Mouse (Mus musculus) MEL-GATA-1-ER (cell line): ENCODE measurements around the gene Tbc1d19.

Source experiments
- DNase-seq: peaks from one replicate; pipeline ENCODE4 v3.0.0-alpha.2; 2012; ENCODE audit warnings: low read depth; ENCODE audit errors: extremely low read depth

Tbc1d19 gene

DNA sequence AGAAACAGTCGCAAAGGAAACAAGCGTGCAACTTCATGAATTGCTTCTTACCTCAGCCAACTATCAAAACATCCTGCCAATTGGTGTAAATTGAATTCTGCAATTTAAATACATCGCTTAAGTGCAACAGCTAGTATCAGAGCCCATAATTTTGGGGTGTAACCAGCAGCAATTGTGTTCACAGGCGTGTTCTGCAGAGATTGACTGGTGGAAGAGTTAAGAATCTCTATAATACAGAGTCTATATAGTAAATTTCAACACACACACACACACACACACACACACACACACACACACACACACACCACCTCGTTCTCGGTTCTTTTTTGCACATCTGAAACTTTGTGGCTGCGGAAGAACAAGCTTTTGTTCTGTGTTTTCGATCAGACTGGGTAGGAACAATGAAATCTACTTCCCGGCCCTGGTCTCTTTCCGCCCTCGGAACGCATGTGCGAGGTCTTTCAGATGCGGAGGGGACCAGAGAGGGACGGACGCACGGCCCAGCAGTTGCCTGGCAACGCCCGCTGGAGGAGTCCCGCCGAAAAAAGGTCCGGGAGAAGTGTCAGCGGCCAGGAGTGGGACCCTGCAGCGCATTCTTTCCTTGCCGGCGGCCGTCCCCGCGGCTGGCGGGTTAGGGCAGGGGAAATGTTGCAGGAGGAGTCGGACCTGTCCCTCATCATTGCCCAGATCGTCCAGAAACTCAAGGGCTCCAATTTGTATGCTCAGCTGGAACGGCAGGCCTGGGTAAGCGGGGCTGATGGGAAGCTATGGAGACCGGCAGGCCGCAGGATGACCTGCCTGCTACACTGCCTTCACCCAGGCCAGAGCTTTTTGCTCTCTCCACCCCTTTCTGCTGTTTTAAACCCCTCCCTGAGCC is at the start of gene Tbc1d19:
TSS of gene Tbc1d19 (plus strand) at position 492 of the 877 bp plus-strand sequence.
- DNase-seq: no peak

DNA sequence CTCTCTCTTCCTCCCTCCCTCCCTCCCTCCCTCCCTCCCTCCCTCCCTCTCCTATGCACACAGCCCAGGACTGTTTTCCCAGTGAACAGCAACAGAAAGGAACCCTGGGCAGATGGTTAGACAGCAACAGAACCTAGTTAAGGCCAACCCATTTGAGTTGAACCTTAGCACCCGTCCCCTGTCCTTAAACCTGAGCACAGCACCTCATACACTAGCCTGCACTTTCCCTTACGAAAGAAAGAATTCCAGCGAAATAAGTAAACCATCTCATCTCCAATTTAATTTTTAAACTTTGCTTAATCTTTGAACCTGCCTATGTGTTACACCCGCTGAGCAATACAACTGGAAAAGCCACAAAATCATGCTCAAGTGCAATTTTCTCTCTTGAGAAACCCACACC is 49.5 kb upstream of the Tbc1d19 start:
- no peak for DNase-seq

DNA sequence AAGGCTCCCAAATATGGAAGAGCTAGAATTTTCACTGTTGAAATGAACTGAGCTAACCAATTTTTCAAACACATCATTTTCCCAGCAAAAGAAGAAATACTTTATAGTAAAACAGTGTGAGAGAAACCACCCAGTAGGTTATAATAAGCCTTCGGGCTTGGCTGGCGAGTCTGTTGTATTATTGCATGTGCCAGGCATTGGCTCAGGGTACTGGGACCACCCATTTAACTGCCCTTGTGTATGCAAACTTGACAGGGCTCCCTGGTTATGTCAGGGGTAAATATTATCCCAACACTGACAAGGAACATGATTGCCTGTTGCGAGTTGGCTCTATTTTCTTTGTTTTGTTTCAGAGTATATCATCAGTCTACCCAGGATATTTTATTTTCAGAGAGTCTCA is 48.5 kb upstream of the Tbc1d19 start:
- DNase-seq: no peak

DNA sequence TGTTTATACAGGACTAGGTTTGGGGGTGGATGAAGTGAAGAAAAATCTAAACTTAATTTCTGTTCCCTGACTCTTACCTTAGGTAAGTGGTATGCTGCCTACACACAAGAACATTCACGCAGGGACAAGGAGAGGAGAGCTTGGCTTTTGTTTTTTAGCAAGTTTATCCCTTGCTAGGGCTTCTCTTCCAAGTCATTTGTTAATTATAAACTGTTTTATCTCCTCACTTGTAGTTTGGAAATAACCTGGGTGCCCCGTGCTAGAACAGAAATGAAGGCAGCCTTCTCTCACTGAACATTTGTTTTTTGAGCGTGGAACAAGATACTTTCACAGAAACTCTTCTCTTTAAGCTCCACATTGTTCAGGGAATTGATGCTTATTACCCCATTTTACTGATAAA is 48.1 kb upstream of the Tbc1d19 start:
- no peak for DNase-seq

DNA sequence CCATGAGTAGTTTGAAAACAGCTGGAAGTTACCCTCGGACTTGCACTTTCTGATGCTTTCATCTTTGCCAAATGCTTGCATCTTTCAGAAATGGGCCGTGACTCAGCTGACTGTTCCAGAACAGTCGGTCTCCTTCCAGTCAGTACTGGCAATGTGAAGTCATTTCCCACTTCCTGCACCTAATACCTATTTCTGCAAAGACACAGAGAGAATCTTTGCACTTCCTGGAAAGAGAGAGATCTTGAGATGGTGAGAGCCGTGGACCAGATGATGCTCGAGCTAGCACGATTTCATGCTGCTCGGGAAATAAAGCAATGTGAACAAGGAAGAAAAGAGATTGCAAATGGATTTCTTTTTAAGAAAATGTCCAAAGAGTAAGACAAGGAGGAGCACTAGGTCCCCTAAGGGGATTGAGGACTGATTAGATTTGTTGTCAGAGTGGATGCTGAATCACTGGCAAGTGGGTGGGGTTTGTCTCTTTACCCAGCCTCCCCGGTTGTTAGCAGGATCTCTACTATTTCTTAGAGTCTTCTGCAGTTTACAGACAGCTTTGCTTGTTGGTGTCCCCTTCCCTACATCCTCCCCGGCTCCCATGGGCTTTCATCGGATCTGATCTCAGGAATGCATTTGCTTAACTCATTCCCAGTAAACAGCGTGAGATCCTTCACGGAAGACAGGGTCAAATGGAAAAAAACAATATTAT is 24.4 kb upstream of the Tbc1d19 start:
- no peak for DNase-seq

DNA sequence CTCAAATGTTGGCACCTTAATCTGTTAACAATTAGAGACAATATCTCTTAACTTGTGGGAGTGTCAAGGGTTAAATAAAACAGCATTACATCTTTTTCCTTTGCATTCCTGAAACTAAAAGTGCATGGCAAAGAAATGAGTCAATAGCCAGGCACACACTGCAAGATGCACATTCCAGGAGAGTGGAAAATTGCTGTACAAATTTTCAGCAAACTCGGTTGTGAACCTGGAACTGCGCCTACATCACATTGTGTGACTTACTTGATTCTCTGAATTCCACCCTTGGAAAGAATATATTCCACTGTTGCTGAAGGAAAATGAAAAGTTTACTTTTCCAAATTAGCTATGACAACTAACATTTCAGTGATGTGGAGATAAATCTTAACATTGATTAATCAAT is 8.0 kb upstream of the Tbc1d19 start:
- no peak for DNase-seq

DNA sequence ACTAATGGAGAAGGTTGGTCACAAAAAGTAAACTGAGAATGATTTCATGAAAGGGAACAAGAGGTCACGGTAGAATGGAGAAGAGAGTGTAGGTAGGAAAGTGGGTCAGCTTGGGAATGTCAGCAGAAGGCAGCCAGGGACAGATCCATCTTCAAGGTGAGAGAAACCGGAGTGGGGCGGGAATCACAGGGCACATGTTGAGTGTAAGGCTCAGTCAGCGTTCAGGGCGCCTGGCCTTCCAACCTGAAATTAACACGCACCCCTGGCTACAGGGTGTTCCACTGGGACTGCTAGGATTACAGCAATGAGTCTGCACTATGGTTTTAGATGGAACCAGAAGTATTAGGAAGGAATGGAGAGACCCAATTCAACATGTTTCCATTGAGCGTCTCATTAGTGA is 10.3 kb downstream of the Tbc1d19 start:
- DNase-seq: no peak

DNA sequence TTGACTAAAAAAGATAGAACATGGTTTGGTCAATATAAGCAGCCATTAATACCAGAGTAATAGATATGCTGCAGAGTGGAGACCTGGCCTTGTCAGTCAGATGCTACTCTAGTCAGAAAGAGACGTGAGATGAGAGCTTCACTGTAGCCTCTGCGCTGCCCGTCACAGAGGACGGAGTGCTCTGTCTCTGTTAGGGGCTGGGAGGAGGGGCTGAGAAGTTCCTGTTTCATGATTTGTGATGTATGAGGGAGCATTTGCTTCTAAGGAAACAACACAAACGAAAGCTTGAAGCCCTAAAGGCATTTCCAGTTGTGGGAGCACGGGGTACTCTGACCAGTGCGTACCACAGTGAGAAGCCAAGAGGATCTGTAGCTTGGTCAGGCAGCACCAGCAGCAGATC is 16.5 kb downstream of the Tbc1d19 start:
- no peak for DNase-seq

DNA sequence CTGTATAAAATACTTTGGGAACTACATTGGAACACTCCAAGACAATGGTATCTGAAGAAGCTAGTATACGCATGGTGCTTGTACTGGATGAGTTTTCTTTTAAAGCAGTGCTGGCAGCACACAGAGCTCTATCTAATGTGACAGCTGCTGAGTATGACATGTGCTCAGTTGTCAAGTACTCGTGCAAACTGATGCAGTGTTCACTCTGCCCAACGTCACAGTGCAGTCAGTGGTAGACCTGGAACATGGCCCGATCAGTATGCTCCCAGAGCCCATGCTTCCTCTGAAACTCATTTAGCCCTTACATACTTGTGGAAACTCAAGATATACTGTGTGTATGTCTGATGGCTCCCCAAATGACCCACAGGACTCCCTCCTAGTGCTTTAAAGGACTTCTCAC is 25.1 kb downstream of the Tbc1d19 start:
- DNase-seq: no peak

DNA sequence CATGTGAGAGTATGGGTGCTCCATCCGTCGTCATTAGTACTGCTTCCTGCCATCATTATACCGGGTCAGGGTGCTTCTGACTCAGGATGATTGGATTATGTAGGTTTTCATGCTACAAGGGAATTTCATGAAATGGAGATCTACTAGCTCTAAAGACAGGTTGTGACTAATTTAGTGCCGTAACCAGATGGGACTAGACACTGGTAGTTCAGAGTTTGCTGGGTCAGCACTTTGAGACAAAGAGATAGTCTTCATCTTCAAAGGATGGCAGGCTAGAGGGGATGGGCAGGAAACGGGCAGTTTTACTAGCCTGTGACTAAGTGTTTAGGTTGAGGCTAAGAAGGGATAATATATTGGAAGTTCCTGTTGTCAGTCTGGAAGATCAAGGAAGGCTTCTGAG is 31.9 kb downstream of the Tbc1d19 start:
- no peak for DNase-seq

DNA sequence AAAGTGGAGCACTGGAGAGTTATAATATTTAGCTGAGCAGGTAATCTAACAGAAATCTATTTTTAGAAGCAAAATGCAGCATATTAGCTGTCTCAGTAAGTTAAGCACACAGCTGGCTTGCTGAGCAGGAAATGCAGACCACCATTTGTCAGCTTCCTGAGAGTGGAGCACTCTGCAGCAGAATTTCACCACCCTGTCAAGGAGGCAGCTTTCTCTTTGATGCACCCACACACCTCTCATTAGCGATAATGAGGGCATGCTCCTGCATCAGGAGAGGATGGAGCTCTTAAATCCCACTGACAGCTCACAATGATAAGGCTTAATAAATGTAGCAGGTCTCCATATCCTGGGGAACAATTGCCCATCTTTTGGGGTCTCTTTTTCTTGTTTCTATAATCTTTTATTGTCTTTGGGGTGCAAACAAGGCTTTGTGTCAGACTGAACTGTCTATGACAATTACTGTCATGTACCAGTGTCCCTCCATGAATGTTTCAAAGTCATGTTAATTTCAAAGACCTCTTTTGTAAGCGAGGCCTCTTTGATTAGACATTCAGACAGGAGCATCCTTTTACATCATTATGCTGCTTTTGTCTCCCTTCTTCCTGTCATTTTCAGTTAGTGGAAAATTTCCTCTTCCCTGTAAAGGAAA is 39.0 kb downstream of the Tbc1d19 start:
- DNase-seq: no peak

DNA sequence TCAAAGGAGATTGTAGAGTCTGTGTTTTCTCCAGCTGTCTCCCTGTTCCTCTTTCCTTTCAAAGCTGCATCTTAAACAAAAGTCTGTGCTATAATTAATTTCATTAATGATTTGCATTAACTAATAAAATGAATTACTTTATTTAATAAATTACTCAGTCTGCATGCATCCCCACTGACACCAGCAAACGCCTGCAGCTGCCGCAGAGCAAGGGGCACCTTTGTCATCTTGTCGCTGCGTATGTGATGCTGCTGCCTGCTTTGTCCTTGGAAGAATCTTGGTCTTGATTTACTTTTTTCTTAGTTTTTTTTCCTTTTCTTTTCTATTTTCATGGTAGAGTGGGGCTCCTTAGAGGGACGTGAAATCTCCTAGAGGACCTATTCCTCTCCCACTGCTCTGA is 43.2 kb downstream of the Tbc1d19 start:
- DNase-seq: no peak

DNA sequence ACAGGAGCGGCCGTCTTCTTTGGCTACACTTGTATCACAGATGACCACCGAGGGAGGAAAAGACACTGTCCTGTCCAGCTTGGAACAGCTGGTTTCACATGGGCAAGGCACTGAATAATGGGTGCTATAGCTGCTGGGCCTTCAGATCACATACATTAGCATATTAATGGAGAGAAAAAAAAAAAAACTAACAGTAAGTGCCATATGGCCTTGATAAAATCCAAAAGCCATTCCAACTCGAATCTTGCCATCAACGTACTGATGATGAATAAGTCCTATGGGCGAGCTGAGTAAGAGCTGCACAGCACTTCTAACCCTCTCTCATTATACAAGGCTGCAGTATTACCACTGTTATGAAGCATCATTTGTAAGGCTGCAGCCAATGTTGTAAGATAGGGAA is 45.2 kb downstream of the Tbc1d19 start:
- no peak for DNase-seq

DNA sequence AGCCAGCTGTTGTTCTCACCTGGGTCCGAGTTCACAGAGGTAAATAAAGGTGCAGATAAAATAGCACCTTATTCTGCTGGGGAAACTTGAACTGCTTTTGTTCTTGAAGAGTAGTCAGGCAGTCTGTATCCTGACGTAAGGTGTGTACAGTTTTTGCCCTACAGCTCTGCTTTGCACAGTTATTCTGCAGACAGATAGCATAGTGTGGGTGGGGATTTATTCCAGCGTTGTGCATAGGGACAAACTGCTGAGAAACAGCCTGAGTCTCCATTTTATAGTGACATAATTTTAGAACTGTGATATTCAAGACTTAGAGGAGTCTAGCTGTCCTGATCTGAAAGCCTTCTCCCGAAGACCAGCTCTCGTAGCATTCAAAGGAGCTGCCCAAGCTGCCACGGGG is 46.6 kb downstream of the Tbc1d19 start:
- no peak for DNase-seq

DNA sequence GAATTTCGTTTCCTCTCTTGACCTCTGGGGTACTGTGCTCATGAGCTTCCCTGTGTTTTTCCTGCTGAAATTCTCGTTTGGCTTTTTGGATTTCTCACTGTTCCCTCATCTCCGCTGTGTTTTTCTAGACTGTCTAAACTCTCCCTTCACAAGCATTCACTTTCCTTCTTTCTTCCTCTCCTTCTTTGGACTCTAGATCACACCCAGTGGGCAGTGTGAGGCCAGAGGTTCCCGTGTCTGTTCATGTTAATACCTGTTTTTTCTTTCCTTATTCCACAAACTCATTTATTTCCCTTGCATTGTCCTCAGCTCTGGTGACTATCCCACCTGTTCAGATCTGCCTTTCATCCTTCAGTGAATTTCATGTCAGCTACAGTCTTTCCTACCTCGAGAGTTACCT is 55.7 kb downstream of the Tbc1d19 start:
- no peak for DNase-seq

DNA sequence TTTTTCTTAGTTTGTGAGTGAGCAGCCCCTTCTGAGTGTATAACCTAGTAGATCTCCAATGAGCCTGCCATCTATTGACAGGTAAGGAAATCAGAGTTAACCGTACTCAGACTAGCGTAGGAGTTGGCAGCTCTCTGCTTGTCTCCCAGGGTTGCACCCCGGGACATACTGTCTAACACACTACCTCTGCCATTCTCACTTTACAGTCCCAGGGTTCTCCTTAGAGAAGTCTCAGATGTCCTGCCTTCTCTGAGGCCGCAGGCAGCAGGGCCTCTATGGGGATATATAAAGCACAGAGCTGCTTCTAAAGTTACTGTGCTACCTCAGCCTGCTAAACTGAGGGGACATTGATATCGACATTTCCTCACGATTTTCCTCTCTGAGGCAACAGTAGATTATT is 56.6 kb downstream of the Tbc1d19 start:
- no peak for DNase-seq

DNA sequence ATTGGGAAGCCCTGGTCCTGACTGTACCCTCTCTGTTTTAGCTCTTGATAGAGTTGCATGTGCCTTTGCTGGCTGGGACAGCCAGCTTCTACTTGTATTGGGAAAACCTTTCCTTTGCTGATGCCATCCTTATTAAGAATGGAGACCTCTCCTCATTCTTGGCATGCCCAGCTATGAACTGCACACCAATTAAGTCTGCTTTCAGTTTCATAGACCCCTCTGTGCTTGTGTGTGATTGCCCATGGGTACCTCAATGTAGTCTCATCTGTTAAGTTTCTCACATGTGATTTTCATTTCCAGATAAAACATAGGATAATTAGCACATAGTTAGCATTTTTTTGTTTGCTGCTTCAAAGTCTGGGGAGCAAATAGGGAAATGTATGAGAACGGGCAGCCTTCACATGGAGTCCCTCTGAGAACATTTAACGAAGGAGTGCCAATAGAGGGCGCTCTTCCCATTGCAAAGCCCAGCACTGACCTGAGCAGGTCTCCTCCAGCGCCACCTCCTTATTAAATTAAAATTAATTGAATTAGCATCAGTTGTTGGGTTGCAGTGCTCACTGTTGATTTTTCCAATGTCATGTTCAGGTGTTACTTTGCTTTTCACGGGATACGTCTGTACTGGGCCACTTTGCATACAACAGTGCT is 62.4 kb downstream of the Tbc1d19 start:
- DNase-seq: peak; percentile 41

DNA sequence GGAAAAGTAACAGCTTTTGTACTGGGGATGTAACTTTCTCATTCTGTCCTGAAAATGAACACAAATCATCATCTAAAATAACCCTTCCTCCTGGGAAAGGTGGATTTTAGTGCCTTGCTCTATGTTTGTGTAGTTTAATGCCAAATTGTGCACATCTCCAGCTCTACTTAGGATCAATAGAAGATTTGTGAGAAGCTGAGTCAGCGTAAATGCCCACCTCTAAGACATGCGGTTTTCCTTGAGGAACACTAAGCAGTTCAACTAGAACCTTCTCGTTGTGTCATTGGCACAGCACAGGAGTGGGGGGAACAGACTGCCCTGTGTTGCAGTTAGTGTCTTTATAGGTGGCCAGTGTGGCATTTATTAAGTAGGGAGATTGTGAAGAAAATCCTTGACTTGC is 65.6 kb downstream of the Tbc1d19 start:
- DNase-seq: no peak

DNA sequence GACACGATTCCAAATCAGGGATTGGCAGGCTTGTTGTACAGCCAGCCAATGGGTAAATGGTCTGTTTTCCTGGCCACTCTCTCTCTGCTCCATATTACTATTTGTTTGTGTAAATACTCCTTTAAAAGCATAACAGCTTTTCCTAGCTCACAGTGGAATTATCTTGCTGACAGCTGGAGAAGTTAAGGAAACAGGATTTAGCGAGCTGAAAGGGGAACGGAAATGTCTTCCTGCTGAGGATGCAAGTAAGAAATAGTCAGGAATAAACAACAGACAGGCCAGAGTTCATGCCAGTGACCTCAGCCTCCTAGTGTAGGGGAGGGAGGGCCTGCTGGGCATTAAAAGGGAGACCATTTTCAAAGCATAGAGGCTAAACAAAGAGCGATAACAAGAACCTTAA is 71.3 kb downstream of the Tbc1d19 start:
- DNase-seq: no peak

DNA sequence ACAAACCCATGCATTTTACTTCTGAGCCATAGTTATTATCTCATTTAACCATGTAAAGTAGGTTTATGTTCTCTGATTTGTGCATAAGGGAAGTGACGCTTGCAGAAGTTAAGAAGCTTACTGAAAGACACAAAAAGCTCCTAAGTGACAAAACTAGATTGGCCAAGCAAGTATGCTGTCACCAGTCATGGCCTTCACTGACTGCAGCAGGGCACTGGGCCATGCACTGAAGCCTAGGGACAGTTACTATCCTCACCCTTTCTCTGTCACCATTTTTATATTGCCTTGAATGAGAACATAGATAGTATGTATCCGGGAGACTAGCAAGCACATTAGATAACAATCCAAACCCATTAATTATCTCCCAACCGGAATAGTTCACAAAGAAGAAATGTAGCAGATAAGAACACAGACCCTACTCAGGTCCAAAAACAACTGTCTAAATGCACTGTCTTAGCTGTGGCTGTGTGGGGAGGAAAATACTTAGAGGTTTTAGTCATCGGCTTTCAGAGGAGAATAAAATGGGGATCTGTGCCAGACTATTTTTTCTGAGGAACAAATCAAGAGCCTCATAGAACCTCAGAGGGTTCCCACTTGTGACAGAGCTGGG is 72.1 kb downstream of the Tbc1d19 start:
- DNase-seq: no peak

DNA sequence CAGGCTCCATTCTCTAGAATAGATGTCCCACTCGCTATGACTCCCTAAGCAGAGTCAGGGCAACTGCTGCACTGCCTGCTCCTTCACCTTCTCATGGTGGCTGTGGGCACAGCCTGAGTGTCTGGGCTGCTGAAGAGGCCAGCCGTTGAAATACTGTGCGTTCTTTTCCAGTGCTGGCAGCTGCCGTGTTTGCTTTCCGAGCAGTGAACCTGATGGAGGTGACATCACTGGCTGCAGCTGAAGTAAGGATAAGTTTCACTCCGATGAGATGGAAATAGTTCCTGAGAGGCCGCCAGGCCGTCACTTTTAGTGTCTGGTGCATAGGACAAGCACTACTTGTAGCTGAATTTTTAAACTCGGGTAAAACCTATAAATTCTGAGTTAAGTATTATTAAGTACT is 92.0 kb downstream of the Tbc1d19 start:
- DNase-seq: no peak

DNA sequence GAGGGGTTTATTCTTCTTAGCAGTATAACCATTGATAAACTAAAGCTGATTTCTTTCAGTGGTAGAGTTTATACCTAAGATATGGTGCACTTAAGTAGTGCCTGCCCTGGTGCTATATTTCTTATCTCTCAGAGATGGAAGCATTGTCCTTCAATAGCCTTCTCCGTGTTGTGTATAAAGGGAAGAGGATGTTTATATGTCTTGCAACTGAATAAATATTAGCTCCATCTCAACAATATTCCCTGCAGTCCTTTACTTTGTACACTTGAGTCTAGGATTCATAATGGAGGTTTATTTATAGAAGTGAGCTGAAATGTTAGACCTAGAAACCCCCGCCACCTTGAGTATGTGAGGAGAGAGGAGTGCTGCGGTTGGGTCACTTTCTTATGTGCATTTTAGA is 93.4 kb downstream of the Tbc1d19 start:
- DNase-seq: no peak
